Mouse (Mus musculus) kidney, adult 9 months (tissue): ENCODE data around the gene Cdh23.

Source experiments
- DNase-seq: peaks from one replicate; pipeline ENCODE4 v3.0.0; 2022

Gene Cdh23

DNA sequence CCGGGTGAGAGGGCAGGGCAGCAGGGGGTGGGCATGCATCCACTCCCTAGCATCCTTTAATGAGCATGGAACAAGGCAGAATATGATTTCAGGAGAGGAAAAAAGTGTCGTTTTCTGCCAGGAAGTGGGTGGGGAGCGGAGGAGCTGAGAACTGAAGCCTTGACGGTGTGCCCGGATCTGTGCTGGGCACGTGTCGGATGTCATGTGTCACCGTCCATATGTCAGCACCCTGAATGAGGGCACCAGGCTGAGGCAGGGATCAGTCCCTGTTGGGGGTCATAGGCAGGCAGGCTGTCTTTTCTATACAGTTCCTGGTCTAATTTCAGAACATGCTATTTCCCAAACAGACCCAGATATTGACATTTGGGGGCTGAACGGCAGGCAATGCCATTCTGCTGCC is 61.9 kb downstream of the Cdh23 start:
- DNase-seq, result no peak

DNA sequence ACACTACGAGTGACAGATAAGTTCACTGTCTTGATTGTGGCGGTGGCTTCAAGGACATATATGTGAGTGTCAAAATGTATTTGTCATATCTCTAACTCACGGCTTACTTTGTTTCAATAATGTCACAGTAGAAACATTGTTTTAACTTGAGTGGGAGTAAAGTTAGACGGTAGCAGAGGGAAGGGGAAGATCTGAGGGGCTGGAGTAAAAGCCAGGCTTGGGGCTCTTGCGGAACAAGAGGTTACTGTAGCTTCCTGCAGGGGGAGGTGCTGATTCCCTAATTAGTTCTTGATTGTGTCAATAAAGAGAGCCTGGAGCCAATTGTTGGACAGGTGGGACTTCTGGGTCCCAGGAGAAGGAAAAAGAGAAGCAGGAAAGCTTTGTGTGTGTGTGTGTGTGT is 70.2 kb downstream of the Cdh23 start:
- DNase-seq, result no peak

- no peak for DNase-seq
Observed at GRCm38 (mm10) chr10:60625511-60625910, 70.8 kb downstream of the Cdh23 start.

DNA sequence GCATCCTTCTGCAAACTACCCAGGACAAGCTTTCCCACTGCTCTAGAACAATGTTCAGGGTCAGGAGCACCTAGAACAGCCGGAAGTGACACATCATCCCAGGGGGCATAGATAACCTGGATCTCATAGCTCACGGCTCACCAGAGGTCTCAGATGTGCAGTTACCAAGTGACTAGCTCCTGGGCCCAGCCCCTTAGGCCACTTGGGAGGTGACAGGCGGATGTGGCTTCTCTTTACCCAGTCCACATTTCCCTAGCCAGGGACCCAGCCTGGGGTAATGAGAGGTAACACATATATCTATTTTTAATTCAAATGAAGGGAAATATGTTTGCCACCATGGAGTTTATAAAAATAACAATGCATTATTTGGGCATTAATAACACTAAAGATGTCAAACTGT is 71.3 kb downstream of the Cdh23 start:
- no peak for DNase-seq

DNA sequence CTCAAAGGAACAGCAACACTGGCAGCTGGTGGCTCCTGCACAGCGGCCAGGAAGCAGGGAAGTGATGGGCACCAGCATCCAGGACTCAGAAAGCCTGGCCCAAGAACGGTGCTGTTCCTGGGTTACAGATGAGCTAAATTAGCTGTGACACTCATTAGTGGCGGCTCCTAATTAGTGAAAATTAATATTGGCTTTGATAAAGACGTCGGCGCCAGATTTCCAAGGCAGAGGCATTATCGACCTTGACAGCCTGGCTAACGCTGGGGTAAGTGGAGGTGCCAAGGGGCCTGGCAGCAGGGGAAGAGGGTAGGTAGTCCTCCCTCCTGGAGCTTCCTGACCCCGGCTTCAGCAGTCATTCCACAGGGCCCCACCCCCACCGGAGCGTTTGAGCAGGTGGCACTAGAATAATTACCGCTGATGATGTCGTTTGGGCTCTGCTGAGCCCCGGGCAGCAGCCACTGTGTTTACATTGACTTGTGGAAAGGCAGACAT is 72.0 kb downstream of the Cdh23 start:
- DNase-seq, result no peak

GRCm38 (mm10) chr10:60622836-60623235 is 73.5 kb downstream of the Cdh23 start:
- peak; percentile 11 for DNase-seq

DNA sequence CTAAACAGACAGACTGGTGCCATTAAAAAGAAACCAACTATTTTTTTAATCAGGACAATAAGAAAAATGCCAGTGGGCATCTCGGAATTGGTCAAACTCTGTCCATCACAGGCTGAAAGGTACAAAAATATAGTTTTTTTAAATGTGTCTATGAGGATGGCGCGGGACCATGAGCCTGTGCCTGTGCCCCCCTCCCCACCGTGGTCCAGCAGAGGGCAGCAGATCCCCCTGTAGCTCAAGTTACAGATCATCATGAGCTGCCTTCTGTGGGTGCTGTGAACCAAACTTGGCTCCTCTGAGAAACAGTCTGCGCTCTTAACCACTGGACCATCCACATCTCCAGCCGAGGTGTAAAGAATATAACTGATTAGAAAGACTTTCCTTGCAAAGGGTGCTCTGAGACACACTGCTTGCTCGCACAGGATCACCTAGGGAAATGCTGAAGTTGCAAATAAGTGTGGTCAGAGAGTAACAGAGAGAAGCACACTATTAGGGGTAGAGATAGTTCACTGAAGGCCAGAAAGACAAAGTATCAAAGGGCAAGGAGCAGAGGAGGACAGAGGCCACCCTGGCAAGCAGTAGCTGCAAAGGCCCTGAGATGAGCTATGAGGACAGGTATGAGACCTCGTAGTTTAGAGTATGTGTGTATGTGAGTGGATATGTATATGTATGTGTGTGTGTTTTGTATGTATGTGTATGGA is 74.7 kb downstream of the Cdh23 start:
- DNase-seq, result peak; percentile 54

- DNase-seq, result no peak
Observed at GRCm38 (mm10) chr10:60615898-60616297, 80.4 kb downstream of the Cdh23 start.

DNA sequence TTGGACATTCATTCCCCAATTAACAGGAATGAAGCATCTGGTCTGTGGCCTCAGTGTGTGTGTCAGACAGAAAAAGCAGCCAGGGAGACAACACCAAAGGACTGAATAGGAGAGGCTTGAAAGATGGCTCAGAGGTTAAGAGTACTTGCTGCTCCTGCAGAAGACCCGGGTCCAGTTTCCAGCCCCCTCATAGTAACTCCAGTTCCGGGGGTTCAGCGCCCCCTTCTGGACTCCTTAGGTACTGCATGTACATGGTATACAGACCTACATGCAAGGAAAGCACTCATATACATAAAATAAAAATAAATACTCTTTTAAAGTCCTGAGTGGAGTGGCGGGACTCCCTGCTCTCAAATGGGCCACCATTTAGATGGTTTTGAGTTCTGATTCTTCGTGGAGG is 83.4 kb downstream of the Cdh23 start:
- peak; percentile 10 for DNase-seq

DNA sequence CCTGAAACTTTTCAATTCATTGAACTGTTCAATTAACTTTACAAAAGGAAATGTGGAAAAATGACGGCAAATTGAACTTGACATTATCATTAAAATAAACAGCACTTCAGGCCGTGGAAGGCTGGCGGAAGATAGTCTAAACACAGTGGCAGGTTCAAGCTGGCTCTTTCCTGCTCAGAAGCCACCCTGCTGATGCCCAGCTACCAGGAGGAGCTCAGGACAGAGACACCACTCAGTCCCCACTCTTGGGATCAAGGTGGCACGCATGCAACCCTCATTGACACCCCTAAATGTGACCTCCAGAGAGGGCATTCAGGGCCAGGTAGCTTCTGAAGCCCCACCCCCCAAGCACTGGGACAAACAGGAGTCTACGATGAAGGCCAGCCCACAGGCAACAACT is 89.1 kb downstream of the Cdh23 start:
- DNase-seq, result no peak

- no peak for DNase-seq
Observed at GRCm38 (mm10) chr10:60606661-60607060, 89.6 kb downstream of the Cdh23 start.

- DNase-seq, result no peak
Observed at GRCm38 (mm10) chr10:60602235-60602634, 94.1 kb downstream of the Cdh23 start.

DNA sequence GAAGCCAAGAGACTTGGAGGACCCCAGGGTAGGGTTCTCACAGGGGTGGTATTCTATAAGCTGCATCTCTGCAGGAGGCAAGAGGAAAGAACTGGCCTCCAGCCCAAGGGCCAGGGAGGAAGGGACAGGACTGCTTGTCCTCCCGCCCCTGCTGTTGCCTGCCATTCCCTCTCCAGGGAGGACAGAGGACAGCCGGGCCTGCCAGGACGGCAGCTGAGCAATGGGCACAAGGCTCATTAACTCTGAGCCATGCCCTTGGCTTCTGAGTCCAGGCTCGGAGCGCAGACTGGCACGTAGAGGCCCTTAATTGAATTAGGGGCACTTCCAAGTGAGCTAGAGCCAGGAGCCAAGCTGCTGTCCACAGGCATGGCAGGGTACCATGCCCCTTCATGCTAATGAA is 101.1 kb downstream of the Cdh23 start:
- no peak for DNase-seq

- no peak for DNase-seq
Observed at GRCm38 (mm10) chr10:60592881-60593575, 103.3 kb downstream of the Cdh23 start.

DNA sequence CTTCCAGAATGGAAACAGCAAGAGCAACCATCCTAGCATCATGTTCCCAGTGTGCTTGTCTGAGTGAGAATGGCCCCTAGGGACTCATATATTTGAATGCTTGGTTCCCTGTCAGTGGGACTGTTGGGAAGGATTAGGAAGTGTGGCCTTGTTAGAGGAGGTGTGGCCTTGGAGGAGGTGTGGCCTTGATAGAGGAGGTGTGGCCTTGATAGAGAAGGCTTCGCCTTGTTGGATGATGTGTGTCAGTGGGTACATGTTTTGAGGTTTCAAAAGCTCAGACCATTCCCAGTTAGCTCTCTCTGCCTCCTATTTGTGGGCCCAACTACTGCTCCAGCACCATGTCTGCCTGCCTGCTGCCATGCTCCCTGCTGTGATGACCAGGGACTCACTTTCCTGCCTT is 105.0 kb downstream of the Cdh23 start:
- no peak for DNase-seq

DNA sequence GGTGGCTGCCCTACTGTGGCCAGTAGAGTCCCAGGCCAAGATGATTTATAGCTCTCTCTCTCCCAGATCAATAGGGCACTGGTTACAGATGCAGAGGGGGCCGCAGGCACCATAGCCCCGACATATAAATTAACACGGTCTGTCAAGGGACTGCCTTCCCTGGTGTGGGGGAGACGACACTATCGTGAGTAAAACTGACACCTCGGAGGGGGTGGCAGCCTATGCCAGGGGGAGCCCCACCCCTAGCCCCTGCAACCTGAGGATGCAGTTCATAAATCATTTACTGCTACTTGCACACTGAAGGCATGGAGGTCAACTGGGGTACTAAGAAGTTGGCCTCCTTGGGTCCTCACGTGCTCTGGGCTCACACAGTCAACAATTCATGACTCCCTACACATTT is 106.0 kb downstream of the Cdh23 start:
- no peak for DNase-seq

DNA sequence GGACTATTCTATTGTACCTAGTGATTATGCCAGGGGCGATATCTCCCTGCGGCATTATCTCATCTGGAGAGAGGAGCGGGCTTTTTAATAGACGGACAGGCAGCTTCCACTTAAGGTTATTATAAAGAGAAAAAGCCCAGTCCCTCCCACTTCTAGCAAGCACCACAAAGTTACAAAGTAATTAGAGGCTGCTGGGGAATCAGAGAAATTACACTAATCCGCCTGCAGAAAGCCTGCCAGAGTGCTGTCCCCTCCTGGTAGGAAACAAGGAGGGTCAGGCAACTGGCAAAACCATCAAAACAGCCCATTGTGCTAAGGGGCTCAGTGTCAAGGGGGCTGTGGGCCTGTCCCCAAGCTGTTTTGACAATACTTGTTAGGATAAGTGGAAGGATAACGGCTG is 110.6 kb downstream of the Cdh23 start:
- DNase-seq, result no peak

DNA sequence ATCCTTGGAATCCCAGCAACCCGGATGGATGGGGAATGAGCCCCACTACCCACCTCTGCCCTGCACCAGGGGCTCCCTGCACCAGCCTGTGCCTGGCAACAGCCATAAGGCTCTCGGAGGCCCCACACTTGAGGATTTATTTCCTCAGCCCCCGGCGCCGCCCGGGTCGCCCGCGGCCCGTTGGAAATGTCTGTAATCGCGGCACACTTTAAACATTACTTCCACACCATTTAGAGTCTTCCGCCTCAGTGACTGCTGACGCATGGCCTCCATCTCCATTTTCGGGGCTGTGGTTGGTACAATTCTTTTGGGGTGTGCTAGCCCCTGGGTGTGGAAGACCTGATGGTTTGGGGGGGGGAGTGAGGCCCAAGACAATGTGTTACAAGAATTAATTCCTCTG is 113.3 kb downstream of the Cdh23 start:
- DNase-seq, result no peak

DNA sequence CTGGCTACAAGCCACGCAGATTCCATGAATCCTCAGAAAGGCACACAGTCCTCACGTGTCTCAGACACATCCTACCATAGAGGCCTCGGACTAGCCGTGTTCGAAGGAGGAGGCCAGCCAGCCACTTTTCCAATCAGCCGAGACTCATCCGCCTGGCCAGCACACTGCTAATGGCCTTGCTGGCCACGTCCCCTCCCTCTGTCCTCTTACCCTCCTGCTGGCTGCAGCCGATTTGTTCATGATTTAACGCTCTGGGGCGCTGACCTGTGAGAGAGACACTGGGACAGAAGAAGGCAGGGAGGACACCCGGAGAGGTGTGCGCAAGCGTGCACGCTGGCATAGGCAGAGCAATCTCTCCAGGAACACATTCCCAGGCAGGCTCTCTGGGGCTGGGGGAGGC is 115.6 kb downstream of the Cdh23 start:
- peak; percentile 22 for DNase-seq

- DNase-seq, result no peak
Observed at GRCm38 (mm10) chr10:60578738-60579538, 117.4 kb downstream of the Cdh23 start.

- no peak for DNase-seq
Observed at GRCm38 (mm10) chr10:60577920-60578737, 118.2 kb downstream of the Cdh23 start.

GRCm38 (mm10) chr10:60577125-60577919 is 119.0 kb downstream of the Cdh23 start:
- DNase-seq, result peak; percentile 53
